Mouse (Mus musculus): ENCODE measurements around the gene Mettl6. TPM values are rescaled to one million over a fixed set of nuclear protein-coding genes. Genes with fewer than 3 reads are reported as not detected.

The Mettl6 gene
- polyA plus RNA-seq, 1 experiment from 2014 or later: 54.5 TPM

GRCm38 (mm10) chr14:31428211-31429003 is 66.4 kb downstream of the Mettl6 start:
- H3K9me3 ChIP-seq (ENCODE audit: low read length): peaks cover 7% of the 10 kb centered on the region; the same call in 1 of the 2 replicates
- H3K27ac ChIP-seq (ENCODE audit: low read length): peak overlapping the region; percentile 80
- peak overlapping the region; percentile 10; the same call in 1 of the 2 replicates for H3K9ac ChIP-seq (replicated peaks; ENCODE audit: low read length)
- H3K4me3 ChIP-seq (ENCODE audit: low read length): 0 out of 2 replicates have a peak overlapping the region, but pooled peaks have one; percentile 0
- peak; percentile 59; the same call in 1 of the 2 replicates for ATAC-seq (ENCODE audit: low FRiP score, low TSS enrichment)
- no peaks in the 10 kb centered on the region for H3K36me3 ChIP-seq (ENCODE audit: insufficient read depth, low read length)
- no peaks in the 10 kb centered on the region for H3K27me3 ChIP-seq (ENCODE audit: insufficient read depth, low read length)
- WGBS: 25% methylated on average over 15 of the region's 15 CpGs
- peak overlapping the region; percentile 31 for H3K4me2 ChIP-seq (replicated peaks; ENCODE audit: low read depth, low read length)
- H3K4me1 ChIP-seq (ENCODE audit: insufficient read depth, low read length): peaks cover 49% of the 10 kb centered on the region

Other genes starting within 250 kb of the Mettl6 start
- gene Phf7, start 243.7 kb downstream of the Mettl6 start, polyA plus RNA-seq (2015; fragmentation: Nextera tagmentation; extraction: Ambion mirVana): 13.9 TPM in 2 replicates
- 105 and 106 TPM in 2 replicates for gene Bap1, start 243.6 kb downstream of the Mettl6 start, polyA plus RNA-seq (2015; fragmentation: Nextera tagmentation; extraction: Ambion mirVana)
- gene Dnah1, start 171.1 kb downstream of the Mettl6 start, polyA plus RNA-seq (2015; fragmentation: Nextera tagmentation; extraction: Ambion mirVana): 7.4 and 7.7 TPM in 2 replicates
- gene Capn7, start 158.4 kb downstream of the Mettl6 start, polyA plus RNA-seq (2015; fragmentation: Nextera tagmentation; extraction: Ambion mirVana): 45.0 and 48.8 TPM in 2 replicates
- 34.1 and 39.0 TPM in 2 replicates for gene Sh3bp5, start 59.0 kb downstream of the Mettl6 start, polyA plus RNA-seq (2015; fragmentation: Nextera tagmentation; extraction: Ambion mirVana)
- gene Eaf1, start 641 bp downstream of the Mettl6 start, polyA plus RNA-seq (2015; fragmentation: Nextera tagmentation; extraction: Ambion mirVana): 24.9 and 28.0 TPM in 2 replicates
- gene Colq, start 96.3 kb upstream of the Mettl6 start, polyA plus RNA-seq (2015; fragmentation: Nextera tagmentation; extraction: Ambion mirVana): 2.8 and 3.2 TPM in 2 replicates
- 7.3 and 8.0 TPM in 2 replicates for gene Gm49387, start 145.8 kb upstream of the Mettl6 start, polyA plus RNA-seq (2015; fragmentation: Nextera tagmentation; extraction: Ambion mirVana)
- 46.6 and 50.3 TPM in 2 replicates for gene Btd, start 146.0 kb upstream of the Mettl6 start, polyA plus RNA-seq (2015; fragmentation: Nextera tagmentation; extraction: Ambion mirVana)
- gene Hacl1, start 146.2 kb upstream of the Mettl6 start, polyA plus RNA-seq (2015; fragmentation: Nextera tagmentation; extraction: Ambion mirVana): 27.0 and 39.3 TPM in 2 replicates